Mouse (Mus musculus): ENCODE data around the gene Hist1h4c. TPM values are rescaled to one million over a fixed set of nuclear protein-coding genes. Genes with fewer than 3 reads are reported as not detected.
"Not testable (repeated sequence)": the region's sequence is repeated elsewhere in the genome, so short reads cannot be mapped to it uniquely, and the experiment has no call there.

Gene Hist1h4c
- polyA plus RNA-seq, 1 experiment from 2014 or later, result 2.8 TPM

DNA sequence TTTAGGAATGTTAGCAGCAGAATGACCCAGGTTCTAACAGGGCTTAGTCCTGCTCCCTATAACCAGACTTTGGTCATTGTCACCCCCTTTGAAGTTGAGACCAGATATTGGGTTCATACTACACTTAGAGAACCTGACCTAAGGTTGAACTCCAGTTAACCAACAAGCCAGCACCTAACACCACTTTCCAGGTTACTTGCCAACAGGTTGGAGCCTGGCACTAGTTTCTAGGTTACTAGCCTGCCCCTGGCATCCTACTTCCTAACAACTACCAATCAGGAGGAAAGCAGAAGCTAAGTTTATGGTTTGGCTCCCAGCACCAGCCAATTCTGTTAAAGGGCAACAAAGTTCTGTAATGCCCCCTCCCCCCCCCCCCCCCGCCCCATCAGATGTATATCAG, 27.0 kb upstream of the Hist1h4c start:
- 0% methylated on average over 1 of the region's 1 CpGs for WGBS
- H3K4me3 ChIP-seq (replicated peaks), result no peak overlapping the region
- H3K36me3 ChIP-seq, result no peaks in the 10 kb centered on the region
- no peak for ATAC-seq (ENCODE audit: low FRiP score)
- H3K4me2 ChIP-seq, result no peak overlapping the region
- H3K27ac ChIP-seq (replicated peaks), result no peak overlapping the region
- no peaks in the 10 kb centered on the region for H3K4me1 ChIP-seq
- H3K27me3 ChIP-seq (replicated peaks), result no peaks in the 10 kb centered on the region
- H3K9me3 ChIP-seq (replicated peaks), result no peaks in the 10 kb centered on the region
- no peak overlapping the region for H3K9ac ChIP-seq (replicated peaks)

DNA sequence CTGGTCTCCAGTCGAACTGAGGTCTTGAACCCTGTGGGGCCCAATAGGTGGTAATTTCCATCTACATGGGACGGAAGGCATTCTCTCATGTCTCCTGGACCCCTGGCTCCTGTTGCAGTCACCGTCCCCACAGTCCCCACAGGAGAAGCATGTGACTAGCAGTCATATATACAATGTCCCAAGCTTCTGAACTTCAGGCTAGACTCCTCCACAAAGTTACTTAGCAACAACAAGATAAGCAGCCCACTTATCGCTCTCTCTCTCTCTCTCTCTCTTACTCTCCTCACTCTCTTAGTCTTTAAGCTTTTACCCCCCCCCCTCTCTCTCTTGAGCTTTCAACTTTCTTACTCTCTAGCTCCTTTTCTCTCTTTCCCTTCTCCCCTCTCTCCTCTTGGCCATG, 26.0 kb upstream of the Hist1h4c start:
- Histone ChIP-seq H3K36me3 (no peaks in the 10 kb centered on the region), H3K4me3 (replicated peaks) (no peak overlapping the region), H3K4me1 (no peaks in the 10 kb centered on the region), H3K9ac (replicated peaks) (no peak overlapping the region), H3K27ac (replicated peaks) (no peak overlapping the region), H3K4me2 (no peak overlapping the region), H3K27me3 (replicated peaks) (no peaks in the 10 kb centered on the region), H3K9me3 (replicated peaks) (no peaks in the 10 kb centered on the region)
- 98% methylated on average over 4 of the region's 4 CpGs for WGBS
- ATAC-seq (ENCODE audit: low FRiP score), result no peak

DNA sequence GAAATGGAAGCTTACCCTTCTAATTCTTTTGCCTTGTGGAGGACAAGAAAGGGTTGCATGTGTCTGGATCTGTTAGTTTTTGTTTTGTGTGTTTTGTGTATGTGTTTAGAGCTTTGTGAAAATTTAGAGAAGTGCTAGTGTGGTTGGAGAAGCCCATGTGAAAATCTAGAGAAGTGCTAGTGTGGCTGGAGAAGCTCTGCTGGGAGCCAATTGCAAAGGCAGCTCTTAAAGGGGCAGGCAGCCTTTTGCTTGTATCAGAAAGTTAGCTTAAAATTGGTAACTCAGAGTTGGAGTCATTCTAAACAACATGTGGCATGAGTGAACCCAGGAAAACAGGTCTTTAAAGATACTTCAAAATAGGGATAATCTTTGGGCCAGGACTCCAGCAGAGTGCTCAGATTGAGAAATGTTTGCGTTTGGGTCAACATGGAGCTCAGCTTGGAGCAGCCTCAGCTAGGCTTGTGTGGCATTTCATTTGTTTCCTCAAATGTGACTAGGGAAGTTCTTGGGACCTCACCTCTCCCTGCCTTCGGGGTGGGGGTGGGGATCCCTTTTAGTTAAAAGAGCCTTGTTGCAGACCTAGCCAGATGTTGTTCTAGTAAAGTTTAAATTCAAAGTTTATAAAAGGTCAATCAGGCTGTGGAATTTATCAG, 19.5 kb upstream of the Hist1h4c start:
- not testable (repeated sequence) for H3K4me3 ChIP-seq (replicated peaks); H3K36me3 ChIP-seq; H3K4me2 ChIP-seq; H3K9ac ChIP-seq (replicated peaks); H3K9me3 ChIP-seq (replicated peaks); H3K27ac ChIP-seq (replicated peaks); H3K4me1 ChIP-seq; ATAC-seq (ENCODE audit: low FRiP score); H3K27me3 ChIP-seq (replicated peaks)
- WGBS, result 19% methylated on average over 2 of the region's 2 CpGs

DNA sequence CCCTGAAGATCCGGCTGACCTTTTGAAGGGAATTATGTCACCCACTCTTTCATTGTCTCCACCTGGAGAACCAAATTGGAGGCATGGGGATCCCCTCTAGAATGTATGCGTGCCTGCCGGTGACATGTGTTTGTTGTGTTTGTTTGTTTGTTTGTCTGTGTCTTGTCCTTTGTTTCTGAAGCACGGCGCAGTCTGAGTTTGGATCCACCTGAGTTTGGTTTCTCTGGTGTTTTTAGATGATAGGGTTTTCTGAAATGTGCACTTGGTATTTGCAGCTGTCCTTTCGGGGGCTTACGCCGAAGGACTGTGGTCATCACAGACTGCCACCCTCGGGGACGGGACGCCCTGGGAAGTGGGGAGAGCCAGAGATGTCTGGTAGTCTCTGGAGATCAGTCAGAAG, 18.9 kb upstream of the Hist1h4c start:
- H3K9ac ChIP-seq (replicated peaks), result no peak overlapping the region
- WGBS, result 61% methylated on average over 11 of the region's 11 CpGs
- H3K4me3 ChIP-seq (replicated peaks), result no peak overlapping the region
- no peak overlapping the region for H3K4me2 ChIP-seq
- H3K27ac ChIP-seq (replicated peaks), result no peak overlapping the region
- no peaks in the 10 kb centered on the region for H3K27me3 ChIP-seq (replicated peaks)
- no peaks in the 10 kb centered on the region for H3K4me1 ChIP-seq
- no peak for ATAC-seq (ENCODE audit: low FRiP score)
- no peaks in the 10 kb centered on the region for H3K36me3 ChIP-seq
- H3K9me3 ChIP-seq (replicated peaks), result no peaks in the 10 kb centered on the region

DNA sequence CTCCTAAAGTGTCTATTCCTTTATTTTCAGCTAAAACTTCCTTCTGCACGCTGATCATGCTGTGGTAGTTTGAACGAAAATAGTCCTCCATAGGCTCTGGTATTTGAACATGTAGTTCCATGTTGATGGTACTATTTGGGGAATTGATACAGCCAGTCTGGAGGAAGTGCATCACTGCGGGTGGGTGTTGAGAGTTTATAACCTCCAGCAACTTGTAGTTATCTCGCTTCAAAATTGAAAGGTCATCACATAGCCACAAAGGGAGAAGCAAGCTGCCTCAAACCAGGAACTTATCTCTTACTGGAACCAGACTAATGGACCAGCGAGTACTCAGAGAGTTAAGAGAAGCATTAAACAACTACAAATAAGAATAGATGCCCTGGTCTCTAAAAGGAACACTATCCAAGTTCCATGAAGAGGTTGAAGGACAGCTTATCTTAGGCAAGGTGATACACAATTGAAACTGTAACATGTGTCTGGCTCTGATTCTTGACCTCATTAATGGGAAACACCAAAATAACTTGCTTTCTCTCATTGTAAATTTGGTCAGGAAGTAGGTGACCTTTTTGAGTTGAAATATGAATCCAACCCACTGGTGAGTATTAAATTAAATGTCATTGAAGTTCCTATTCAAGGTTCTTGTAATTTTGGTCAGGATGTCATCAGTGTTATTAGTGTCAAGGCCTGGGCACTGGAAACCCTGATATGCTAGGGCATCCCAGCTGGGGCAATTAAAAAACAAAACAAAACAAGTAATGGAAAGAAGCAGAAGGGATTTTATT, 18.2 kb upstream of the Hist1h4c start:
- H3K4me1 ChIP-seq, result no peaks in the 10 kb centered on the region
- H3K9ac ChIP-seq (replicated peaks), result no peak overlapping the region
- H3K27me3 ChIP-seq (replicated peaks), result no peaks in the 10 kb centered on the region
- no peak overlapping the region for H3K27ac ChIP-seq (replicated peaks)
- no peak overlapping the region for H3K4me2 ChIP-seq
- WGBS, result 89% methylated on average over 5 of the region's 5 CpGs
- no peak overlapping the region for H3K4me3 ChIP-seq (replicated peaks)
- no peak for ATAC-seq (ENCODE audit: low FRiP score)
- H3K36me3 ChIP-seq, result no peaks in the 10 kb centered on the region
- H3K9me3 ChIP-seq (replicated peaks), result no peaks in the 10 kb centered on the region

DNA sequence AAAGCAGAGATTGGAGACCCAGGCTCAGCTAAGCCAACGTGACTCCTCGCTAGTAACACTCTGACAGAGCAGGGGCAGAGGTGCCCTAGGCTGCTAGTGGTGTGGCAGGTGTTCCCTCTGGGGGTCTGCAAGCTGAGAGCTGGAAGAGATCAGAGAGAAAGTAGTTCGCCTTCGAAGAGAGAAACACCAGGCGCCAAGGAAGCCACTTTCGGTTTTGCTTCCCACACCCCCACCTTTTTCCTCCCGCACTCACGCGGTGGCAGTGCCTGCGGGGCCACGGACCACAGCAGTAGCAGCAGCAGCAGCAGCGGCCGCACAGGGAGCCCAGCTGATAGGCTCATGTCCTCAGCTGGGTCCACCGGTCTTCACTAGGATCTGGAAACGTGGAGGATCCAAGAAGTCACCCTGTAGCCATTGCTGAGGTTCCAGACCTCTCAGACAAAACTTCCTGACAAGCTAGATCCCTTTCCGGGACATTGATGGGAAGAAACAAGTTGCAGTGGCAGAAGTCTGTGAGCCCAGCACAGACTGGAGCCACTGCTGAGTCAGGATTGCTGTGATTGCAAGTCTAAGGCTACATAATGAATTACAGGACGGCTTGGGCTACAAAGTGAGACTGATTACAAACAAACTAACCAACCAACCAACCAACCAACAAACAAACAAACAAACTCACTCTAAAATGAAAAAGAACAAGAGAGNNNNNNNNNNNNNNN, 12.3 kb upstream of the Hist1h4c start, which contains the start of gene Hfe:
Gene Hfe, minus strand, starts transcription at position 481 of the 716 bp plus-strand sequence.
- no peak within 1 kb of the TSS for H3K27ac ChIP-seq (replicated peaks)
- no peaks in the 10 kb centered on the region for H3K9me3 ChIP-seq (replicated peaks)
- H3K36me3 ChIP-seq, result no peaks in the 10 kb centered on the region
- H3K27me3 ChIP-seq (replicated peaks), result no peaks in the 10 kb centered on the region
- peak within 1 kb of the TSS; percentile 41 for H3K4me3 ChIP-seq (replicated peaks)
- WGBS, result 2% methylated on average over 17 of the region's 17 CpGs
- peak within 1 kb of the TSS; percentile 64 for H3K4me2 ChIP-seq
- H3K9ac ChIP-seq (replicated peaks), result peak within 1 kb of the TSS; percentile 26
- ATAC-seq (ENCODE audit: low FRiP score), result peak; percentile 50; the same call in 1 of the 2 replicates
- peaks cover 9% of the 10 kb centered on the region for H3K4me1 ChIP-seq

DNA sequence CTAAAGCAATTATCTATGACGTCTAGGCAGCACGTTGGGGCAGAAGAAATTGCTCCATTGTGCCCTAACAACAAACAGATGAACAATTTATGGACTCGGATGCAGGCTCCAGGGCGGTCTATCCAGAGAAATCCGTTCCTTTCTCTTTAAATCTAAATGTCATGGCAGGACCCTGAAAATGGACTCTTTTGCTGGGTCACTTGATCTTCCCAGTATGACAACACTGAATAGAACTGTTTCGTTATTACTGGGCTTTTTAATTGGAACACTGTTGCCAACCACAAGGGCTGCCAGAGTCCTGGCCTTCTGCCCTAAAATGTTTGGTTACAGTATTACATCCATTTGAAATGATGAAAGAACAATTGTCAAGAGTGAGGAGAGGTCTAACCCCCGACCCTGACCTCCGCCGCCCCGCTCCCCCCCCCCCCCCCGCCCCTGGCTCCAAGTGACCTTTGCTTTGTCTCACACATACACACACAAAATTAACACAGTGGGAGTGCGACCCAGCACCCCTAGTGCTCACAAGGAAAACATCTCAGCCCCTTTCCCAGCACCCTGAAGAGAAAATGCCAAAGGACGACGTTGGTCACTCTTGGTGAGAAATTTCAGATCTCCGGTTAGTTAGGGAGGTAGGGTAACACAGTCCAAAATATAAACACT, 11.6 kb upstream of the Hist1h4c start:
- Histone ChIP-seq H3K9ac (replicated peaks) (peak overlapping the region; percentile 26), H3K36me3 (no peaks in the 10 kb centered on the region), H3K27me3 (replicated peaks) (no peaks in the 10 kb centered on the region), H3K4me2 (peak overlapping the region; percentile 64), H3K4me1 (peaks cover 9% of the 10 kb centered on the region), H3K9me3 (replicated peaks) (no peaks in the 10 kb centered on the region), H3K4me3 (replicated peaks) (peak overlapping the region; percentile 41), H3K27ac (replicated peaks) (no peak overlapping the region)
- 10% methylated on average over 15 of the region's 15 CpGs for WGBS
- no peak for ATAC-seq (ENCODE audit: low FRiP score)

DNA sequence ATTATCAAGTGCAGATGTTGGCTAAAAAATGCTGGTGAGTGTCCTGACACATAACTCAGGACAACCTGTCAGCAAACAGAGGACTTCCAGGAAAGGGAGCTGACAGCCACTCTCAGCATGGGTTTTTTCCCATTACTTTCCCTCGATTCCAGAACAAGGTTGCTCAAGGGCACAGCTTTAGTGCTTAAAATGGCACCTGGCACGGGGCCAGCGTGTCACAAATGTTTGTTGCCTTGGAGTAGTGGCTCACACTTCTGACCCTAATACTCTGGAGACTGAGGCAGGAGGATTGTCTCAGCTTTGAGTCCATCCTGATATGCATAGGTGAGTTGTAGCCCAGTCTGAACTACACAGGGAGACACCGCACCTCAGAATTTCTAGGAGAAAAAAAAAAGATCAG, 10.4 kb upstream of the Hist1h4c start:
- Histone ChIP-seq H3K4me1 (peaks cover 9% of the 10 kb centered on the region), H3K27me3 (replicated peaks) (no peaks in the 10 kb centered on the region), H3K9me3 (replicated peaks) (no peaks in the 10 kb centered on the region), H3K27ac (replicated peaks) (no peak overlapping the region), H3K9ac (replicated peaks) (no peak overlapping the region), H3K4me2 (no peak overlapping the region), H3K36me3 (no peaks in the 10 kb centered on the region), H3K4me3 (replicated peaks) (no peak overlapping the region)
- WGBS, result 76% methylated on average over 4 of the region's 4 CpGs
- ATAC-seq (ENCODE audit: low FRiP score), result no peak

DNA sequence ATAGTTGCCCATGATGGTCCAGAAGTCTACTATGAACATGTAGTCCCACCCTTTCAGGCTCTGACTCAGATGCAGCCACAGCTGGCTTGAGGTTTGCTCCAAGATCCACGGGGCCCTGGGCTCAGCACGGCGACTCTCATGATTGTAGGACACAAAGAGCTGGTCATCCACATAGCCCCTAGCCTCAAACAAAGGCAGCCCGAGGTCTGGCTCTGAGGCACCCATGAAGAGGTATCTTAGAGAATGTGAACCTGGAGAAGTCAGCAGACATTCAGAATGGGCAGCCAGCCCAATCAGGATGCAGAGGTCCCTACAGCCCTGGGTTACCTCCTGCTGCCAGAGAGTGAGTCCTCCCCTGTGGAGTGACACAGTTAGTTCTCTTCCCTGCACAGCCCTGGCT, 9.8 kb upstream of the Hist1h4c start:
- no peak overlapping the region for H3K27ac ChIP-seq (replicated peaks)

DNA sequence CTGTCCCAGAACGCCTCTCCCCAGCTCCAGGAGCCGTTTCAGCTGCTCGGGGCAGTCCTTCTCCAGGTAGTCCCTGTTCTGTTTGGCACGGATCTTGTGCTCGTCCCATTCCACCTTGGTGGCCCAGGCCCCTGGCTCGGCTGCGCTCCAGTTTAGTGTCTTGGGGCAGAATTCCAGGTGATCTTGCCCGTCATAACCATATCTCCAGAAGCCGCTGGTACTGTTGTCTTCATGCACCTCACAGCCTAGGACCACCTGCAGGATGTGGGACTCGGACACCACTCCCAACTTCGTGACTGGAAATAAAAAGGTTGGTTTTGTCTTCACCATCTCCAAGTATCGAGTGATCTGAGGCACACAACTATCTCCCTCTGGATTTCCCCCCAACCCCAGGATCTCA, 8.5 kb upstream of the Hist1h4c start:
- no peak overlapping the region for H3K27ac ChIP-seq (replicated peaks)
- WGBS, result 94% methylated on average over 12 of the region's 12 CpGs
- H3K27me3 ChIP-seq (replicated peaks), result no peaks in the 10 kb centered on the region
- no peak for ATAC-seq (ENCODE audit: low FRiP score)
- no peaks in the 10 kb centered on the region for H3K9me3 ChIP-seq (replicated peaks)
- H3K4me3 ChIP-seq (replicated peaks), result no peak overlapping the region
- no peaks in the 10 kb centered on the region for H3K36me3 ChIP-seq
- H3K4me2 ChIP-seq, result no peak overlapping the region
- peaks cover 9% of the 10 kb centered on the region for H3K4me1 ChIP-seq
- no peak overlapping the region for H3K9ac ChIP-seq (replicated peaks)

More for the DNA sequence above, 9.8 kb upstream of the Hist1h4c start:
- ATAC-seq (ENCODE audit: low FRiP score), result no peak
- no peaks in the 10 kb centered on the region for H3K27me3 ChIP-seq (replicated peaks)
- H3K9me3 ChIP-seq (replicated peaks), result no peaks in the 10 kb centered on the region
- WGBS, result 91% methylated on average over 4 of the region's 4 CpGs
- H3K36me3 ChIP-seq, result no peaks in the 10 kb centered on the region
- no peak overlapping the region for H3K4me3 ChIP-seq (replicated peaks)
- H3K4me1 ChIP-seq, result peaks cover 9% of the 10 kb centered on the region
- H3K9ac ChIP-seq (replicated peaks), result no peak overlapping the region
- no peak overlapping the region for H3K4me2 ChIP-seq

DNA sequence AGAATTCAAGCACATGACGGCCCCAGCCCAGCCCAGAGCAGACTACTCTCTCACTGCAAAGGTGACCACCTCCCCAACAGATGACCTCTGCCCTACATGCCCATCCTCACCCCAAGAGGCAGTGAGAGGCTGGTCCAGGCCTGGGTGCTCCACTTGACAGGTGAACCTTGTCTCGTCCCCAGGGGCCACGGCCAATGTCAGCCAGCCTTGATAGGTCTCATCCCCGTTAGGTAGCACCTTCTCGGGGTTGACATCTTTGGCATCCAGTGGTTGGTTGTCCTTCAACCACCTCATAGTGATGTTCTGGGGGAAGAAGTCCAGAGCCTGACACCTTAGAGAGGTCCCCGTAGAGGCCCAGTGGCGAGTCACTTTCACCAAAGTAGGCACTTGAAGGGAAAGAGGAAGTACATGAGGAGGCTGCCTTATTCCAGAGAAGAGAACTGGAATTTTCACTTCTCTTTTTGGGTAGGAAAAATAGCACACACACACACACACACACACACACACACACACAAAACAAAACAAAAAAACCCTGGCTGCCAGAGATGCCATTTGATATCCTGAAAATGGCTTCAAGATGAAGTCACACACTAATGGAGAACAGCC, 7.6 kb upstream of the Hist1h4c start:
- peaks cover 9% of the 10 kb centered on the region for H3K4me1 ChIP-seq
- 96% methylated on average over 7 of the region's 7 CpGs for WGBS
- no peak overlapping the region for H3K27ac ChIP-seq (replicated peaks)
- no peaks in the 10 kb centered on the region for H3K36me3 ChIP-seq
- no peaks in the 10 kb centered on the region for H3K27me3 ChIP-seq (replicated peaks)
- no peak overlapping the region for H3K9ac ChIP-seq (replicated peaks)
- ATAC-seq (ENCODE audit: low FRiP score), result no peak
- H3K9me3 ChIP-seq (replicated peaks), result no peaks in the 10 kb centered on the region
- no peak overlapping the region for H3K4me3 ChIP-seq (replicated peaks)
- H3K4me2 ChIP-seq, result no peak overlapping the region
